7 mouse cellular contexts compared by ENCODE assay signal in the genomic region with DNA sequence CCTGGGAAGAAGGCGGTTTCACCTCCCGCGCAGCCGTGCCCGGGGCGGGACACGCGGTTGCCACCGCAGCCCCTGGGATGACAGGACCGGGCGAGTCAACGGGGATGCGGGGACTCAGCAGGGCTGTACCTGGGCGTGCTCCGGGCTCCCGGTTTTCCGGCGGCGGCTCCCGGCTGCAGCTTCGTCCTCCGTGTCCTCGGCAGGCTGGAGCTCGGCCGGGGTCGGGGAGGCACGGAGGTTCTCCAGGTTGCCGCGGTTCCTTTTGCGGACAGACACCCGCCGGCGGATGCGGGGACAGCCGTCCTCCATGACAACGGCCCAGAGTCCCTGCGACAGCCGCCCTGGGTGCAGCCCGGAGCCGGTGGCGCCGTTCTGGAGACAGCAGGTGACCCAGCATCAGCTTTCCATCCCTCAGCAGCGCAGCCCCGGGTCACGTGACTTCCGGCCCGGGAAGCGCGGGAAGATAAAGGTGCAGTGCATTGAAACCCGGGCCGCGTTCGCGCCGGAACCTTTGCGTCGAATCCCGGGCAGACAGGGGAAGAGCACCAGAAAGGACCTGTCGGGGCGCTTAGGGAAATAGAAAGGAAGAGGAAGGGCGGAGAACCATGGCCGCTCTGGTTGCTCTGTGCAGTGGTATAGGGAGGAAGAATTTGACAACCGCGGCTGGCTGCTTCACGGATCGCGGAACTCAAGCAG. TPM values are rescaled to one million over a fixed set of nuclear protein-coding genes. Genes with fewer than 3 reads are reported as not detected.
DNase-seq lines count a peak whose midpoint lies in the region; ATAC-seq lines count a peak whose summit lies in the region.

A gene (minus strand): TSS at position 434 of the 696 bp plus-strand sequence.
A gene (plus strand): TSS at position 463 of the 696 bp plus-strand sequence.

- under 1% methylated on average over 67 of the region's 67 CpGs for WGBS in intestine, embryonic 15.5 days
- WGBS in midbrain, embryonic 10.5 days, result under 1% methylated on average over 67 of the region's 67 CpGs

- H3K27me3 ChIP-seq in intestine, embryonic 15.5 days (replicated peaks), result no peaks in the 10 kb centered on the region
- H3K27me3 ChIP-seq in midbrain, embryonic 10.5 days (ENCODE audit: low read depth, poor library complexity, severe bottlenecking), result no peaks in the 10 kb centered on the region

- DNase-seq in adrenal gland, adult 18-20 months (ENCODE audit: low spot score in 2 of 2), result peak; percentile 82 to 85
- DNase-seq in embryo, embryonic 11 days, result peak; percentile 95
- peak; percentile 80 to 84 for DNase-seq in gastrocnemius, postnatal 36 days
- DNase-seq in left cerebral cortex, postnatal 25 days (ENCODE audit: low spot score in 2 of 2), result peak; percentile 93 to 96
- DNase-seq in midbrain, embryonic 10.5 days (ENCODE audit: low spot score), result peak; percentile 95
- DNase-seq in right cerebral cortex, postnatal 4 days, result peak; percentile 90

- H3K27ac ChIP-seq in intestine, embryonic 15.5 days, result peak within 1 kb of the TSS; percentile 22; the same call in 1 of the 2 replicates
- H3K27ac ChIP-seq in midbrain, embryonic 10.5 days (replicated peaks), result peak within 1 kb of the TSS; percentile 87

- no peaks in the 10 kb centered on the region for H3K9me3 ChIP-seq in intestine, embryonic 15.5 days
- no peaks in the 10 kb centered on the region for H3K9me3 ChIP-seq in midbrain, embryonic 10.5 days (replicated peaks)

- peaks cover 13% of the 10 kb centered on the region; the same call in 1 of the 2 replicates for H3K36me3 ChIP-seq in intestine, embryonic 15.5 days
- peaks cover 51% of the 10 kb centered on the region for H3K36me3 ChIP-seq in midbrain, embryonic 10.5 days

- intact Hi-C loops in gastrocnemius, postnatal 36 days (cut with DNase I), result no loop called here
- intact Hi-C loops in left cerebral cortex, postnatal 25 days (cut with DNase I), result loop anchor here (2.0 to 10.0 kb wide), 3 partner anchors 124 to 381 kb away; a partner anchor contains a TSS

- peaks cover 3% of the 10 kb centered on the region; the same call in 1 of the 2 replicates for H3K4me1 ChIP-seq in intestine, embryonic 15.5 days (replicated peaks)
- peaks cover 24% of the 10 kb centered on the region for H3K4me1 ChIP-seq in midbrain, embryonic 10.5 days

- H3K4me3 ChIP-seq in intestine, embryonic 15.5 days (replicated peaks), result peak within 1 kb of the TSS; percentile 84
- H3K4me3 ChIP-seq in midbrain, embryonic 10.5 days, result peak within 1 kb of the TSS; percentile 94

- peak within 1 kb of the TSS; percentile 77 for H3K9ac ChIP-seq in intestine, embryonic 15.5 days

- ATAC-seq in intestine, embryonic 15.5 days, result peak; percentile 98

- H3K4me2 ChIP-seq in intestine, embryonic 15.5 days (replicated peaks), result peak within 1 kb of the TSS; percentile 92

RNA-seq across cellular contexts. Expression of the first gene that starts in this region (rescaled TPM):
- total RNA-seq in adrenal gland, adult 18-20 months (2021), result 1 to 10 TPM; 5.1 to 5.8 TPM
- 1 to 10 TPM; 6.2 to 8.9 TPM for total RNA-seq in gastrocnemius, postnatal 36 days (2021)
- 13.6 and 16.2 TPM in 2 replicates for polyA plus RNA-seq in intestine, embryonic 15.5 days (2015; fragmentation: Nextera tagmentation; extraction: Ambion mirVana)
- 10 to 100 TPM; 10.7 to 19.9 TPM for total RNA-seq in left cerebral cortex, postnatal 25 days (2021)
- 23.7 and 24.6 TPM in 2 replicates for polyA plus RNA-seq in midbrain, embryonic 10.5 days (2016; fragmentation: Nextera tagmentation; extraction: Ambion mirVana)

RNA-seq across cellular contexts. Expression of the second gene that starts in this region (rescaled TPM):
- total RNA-seq in adrenal gland, adult 18-20 months (2021), result 10 to 100 TPM; 80.6 to 89.5 TPM
- total RNA-seq in gastrocnemius, postnatal 36 days (2021), result 10 to 100 TPM; 63.1 to 64.4 TPM
- 169 and 172 TPM in 2 replicates for polyA plus RNA-seq in intestine, embryonic 15.5 days (2015; fragmentation: Nextera tagmentation; extraction: Ambion mirVana)
- total RNA-seq in left cerebral cortex, postnatal 25 days (2021), result 10 to 100 TPM; 55.0 to 64.3 TPM
- polyA plus RNA-seq in midbrain, embryonic 10.5 days (2016; fragmentation: Nextera tagmentation; extraction: Ambion mirVana), result 198 and 202 TPM in 2 replicates

Comparison
In these comparisons a context has a peak if more than half of its experiments do, and no peak if none do; other contexts are left out.
1. Peak in every context shown above with its lines: DNase-seq, ATAC-seq, H3K4me3 ChIP-seq and H3K27ac ChIP-seq.